Mouse (Mus musculus) stomach, embryonic 14.5 days (tissue): Measurements from ENCODE around the gene Rgs19. TPM values are rescaled to one million over a fixed set of nuclear protein-coding genes. Genes with fewer than 3 reads are reported as not detected.
A peak's percentile ranks its signal among the peaks of the same experiment; 100 is the strongest.

Experiments used
- ATAC-seq: fragments of 200-750 bp; cut with Nextera tagmentation; 2 replicates; pipeline ENCODE4 v1.8.0; 2017; ENCODE audit warnings: low read depth, moderate TSS enrichment; ENCODE audit not compliant: insufficient number of reproducible peaks, insufficient read depth, low FRiP score
- H3K27ac ChIP-seq: fragments of 300-500 bp; sonication (generic); 2 replicates; pipeline ENCODE4 v1.5.1; 2014; ENCODE audit warnings: mild to moderate bottlenecking, low read length, moderate library complexity, mixed read lengths
- H3K27me3 ChIP-seq: fragments of 300-500 bp; sonication (generic); 2 replicates; pipeline ENCODE4 v1.6.1; 2014; ENCODE audit warnings: low read length, control low read depth, mixed read lengths; ENCODE audit not compliant: control insufficient read depth, insufficient read depth
- H3K36me3 ChIP-seq: fragments of 300-500 bp; sonication (generic); 2 replicates; pipeline ENCODE4 v1.6.1; 2014; ENCODE audit warnings: mild to moderate bottlenecking, control low read depth, low read length, moderate library complexity, mixed read lengths; ENCODE audit not compliant: control insufficient read depth, insufficient read depth
- H3K4me1 ChIP-seq: fragments of 300-500 bp; sonication (generic); 2 replicates; pipeline ENCODE4 v1.6.1; 2014; ENCODE audit warnings: low read length, control low read depth, mixed read lengths; ENCODE audit not compliant: control insufficient read depth, insufficient read depth
- H3K4me2 ChIP-seq: fragments of 300-500 bp; sonication (generic); replicated peaks from 2 replicates; pipeline ENCODE4 v1.6.1; 2014; ENCODE audit warnings: low read depth, low read length, control low read depth
- H3K4me3 ChIP-seq: fragments of 300-500 bp; sonication (generic); 2 replicates; pipeline ENCODE4 v1.5.1; 2014; ENCODE audit warnings: low read depth, low read length, control low read depth
- H3K9ac ChIP-seq: fragments of 300-500 bp; sonication (generic); replicated peaks from 2 replicates; pipeline ENCODE4 v1.6.1; 2014; ENCODE audit warnings: low read depth, mild to moderate bottlenecking, control low read depth, low read length, moderate library complexity, mixed read lengths
- H3K9me3 ChIP-seq: fragments of 300-500 bp; sonication (generic); 2 replicates; pipeline ENCODE4 v1.6.1; 2016; ENCODE audit warnings: low read depth, low read length, control low read depth; ENCODE audit not compliant: control insufficient read depth
- WGBS: fragments of 180-500 bp; shearing (Covaris S2); extraction: QIAGEN DNeasy Blood & Tissue Kit; methylation state at CpG from one replicate; pipeline ENCODE4 v1.1.7; 2014; 5-methylcytosine and 5-hydroxymethylcytosine counted together
- polyA plus RNA-seq: library from polyadenylated mRNA; unstranded; fragments of >200 nt; fragmentation: Nextera tagmentation; extraction: Ambion mirVana; gene quantifications from 2 replicates; pipeline ENCODE4 v1.2.1, GENCODE M21; 2014

Gene Rgs19
- polyA plus RNA-seq: 78.8 and 88.8 TPM in 2 replicates

GRCm38 (mm10) chr2:181693339-181694280, at the start of gene Rgs19:
TSS of gene Rgs19 (minus strand) at chr2:181693977.
- peak; percentile 84 for ATAC-seq
- no peaks in the 10 kb centered on the region for H3K9me3 ChIP-seq
- 0 out of 2 replicates have a peak, but pooled peaks cover 2% of the 10 kb centered on the region for H3K27me3 ChIP-seq
- peaks cover 9% of the 10 kb centered on the region; the same call in 1 of the 2 replicates for H3K36me3 ChIP-seq
- peak within 1 kb of the TSS; percentile 88 for H3K4me2 ChIP-seq
- H3K4me3 ChIP-seq: peak within 1 kb of the TSS; percentile 59
- H3K4me1 ChIP-seq: peaks cover 11% of the 10 kb centered on the region; the same call in 1 of the 2 replicates
- H3K27ac ChIP-seq: peak within 1 kb of the TSS; percentile 61; the same call in 1 of the 2 replicates
- under 1% methylated on average over 74 of the region's 75 CpGs for whole genome bisulfite sequencing
- H3K9ac ChIP-seq: peak within 1 kb of the TSS; percentile 70

- WGBS: 58% methylated on average over 3 of the region's 3 CpGs
Observed at GRCm38 (mm10) chr2:181730051-181730450, 36.3 kb upstream of the Rgs19 start.

GRCm38 (mm10) chr2:181727659-181728262, 34.0 kb upstream of the Rgs19 start:
- Histone ChIP-seq H3K9ac (no peak overlapping the region), H3K27me3 (no peaks in the 10 kb centered on the region), H3K36me3 (no peaks in the 10 kb centered on the region), H3K27ac (no peak overlapping the region), H3K4me2 (no peak overlapping the region), H3K9me3 (no peaks in the 10 kb centered on the region), H3K4me3 (no peak overlapping the region), H3K4me1 (no peaks in the 10 kb centered on the region)
- no peak for ATAC-seq
- WGBS: 54% methylated on average over 9 of the region's 9 CpGs

More at GRCm38 (mm10) chr2:181730051-181730450, 36.3 kb upstream of the Rgs19 start:
- H3K27me3 ChIP-seq: no peaks in the 10 kb centered on the region
- no peaks in the 10 kb centered on the region for H3K4me1 ChIP-seq
- H3K4me2 ChIP-seq: no peak overlapping the region
- no peak overlapping the region for H3K27ac ChIP-seq
- H3K9me3 ChIP-seq: no peaks in the 10 kb centered on the region
- no peak for ATAC-seq
- no peaks in the 10 kb centered on the region for H3K36me3 ChIP-seq
- H3K4me3 ChIP-seq: no peak overlapping the region
- no peak overlapping the region for H3K9ac ChIP-seq

GRCm38 (mm10) chr2:181722213-181722612, 28.4 kb upstream of the Rgs19 start:
- Histone ChIP-seq H3K4me3 (no peak overlapping the region), H3K9me3 (no peaks in the 10 kb centered on the region), H3K27ac (no peak overlapping the region), H3K27me3 (no peaks in the 10 kb centered on the region), H3K9ac (no peak overlapping the region), H3K4me2 (no peak overlapping the region), H3K36me3 (no peaks in the 10 kb centered on the region), H3K4me1 (no peaks in the 10 kb centered on the region)
- 14% methylated on average over 3 of the region's 3 CpGs for WGBS
- no peak for ATAC-seq

GRCm38 (mm10) chr2:181721200-181721599, 27.4 kb upstream of the Rgs19 start:
- Histone ChIP-seq H3K9me3 (no peaks in the 10 kb centered on the region), H3K4me1 (no peaks in the 10 kb centered on the region), H3K27ac (no peak overlapping the region), H3K9ac (no peak overlapping the region), H3K27me3 (no peaks in the 10 kb centered on the region), H3K4me3 (no peak overlapping the region), H3K36me3 (no peaks in the 10 kb centered on the region), H3K4me2 (no peak overlapping the region)
- ATAC-seq: no peak

- no peaks in the 10 kb centered on the region for H3K36me3 ChIP-seq
- H3K9ac ChIP-seq: no peak overlapping the region
- WGBS: 29% methylated on average over 3 of the region's 3 CpGs
- ATAC-seq: no peak
- no peaks in the 10 kb centered on the region for H3K4me1 ChIP-seq
- no peak overlapping the region for H3K4me3 ChIP-seq
- no peaks in the 10 kb centered on the region for H3K9me3 ChIP-seq
- no peaks in the 10 kb centered on the region for H3K27me3 ChIP-seq
- H3K4me2 ChIP-seq: no peak overlapping the region
- H3K27ac ChIP-seq: no peak overlapping the region
Observed at GRCm38 (mm10) chr2:181720061-181720460, 26.3 kb upstream of the Rgs19 start.

GRCm38 (mm10) chr2:181716991-181717390, 23.2 kb upstream of the Rgs19 start:
- Histone ChIP-seq H3K4me2 (no peak overlapping the region), H3K4me1 (no peaks in the 10 kb centered on the region), H3K27me3 (no peaks in the 10 kb centered on the region), H3K9ac (no peak overlapping the region), H3K9me3 (no peaks in the 10 kb centered on the region), H3K36me3 (no peaks in the 10 kb centered on the region), H3K4me3 (no peak overlapping the region), H3K27ac (no peak overlapping the region)
- no peak for ATAC-seq
- 47% methylated on average over 3 of the region's 3 CpGs for WGBS

GRCm38 (mm10) chr2:181715382-181715781, 21.6 kb upstream of the Rgs19 start:
- 70% methylated on average over 3 of the region's 3 CpGs for WGBS
- no peak overlapping the region for H3K9ac ChIP-seq
- peak overlapping the region; percentile 12; the same call in 1 of the 2 replicates for H3K4me3 ChIP-seq
- ATAC-seq: no peak
- no peaks in the 10 kb centered on the region for H3K4me1 ChIP-seq
- peak overlapping the region; percentile 30; the same call in 1 of the 2 replicates for H3K4me2 ChIP-seq
- no peaks in the 10 kb centered on the region for H3K36me3 ChIP-seq
- no peaks in the 10 kb centered on the region for H3K9me3 ChIP-seq
- no peak overlapping the region for H3K27ac ChIP-seq
- H3K27me3 ChIP-seq: no peaks in the 10 kb centered on the region
